Mouse (Mus musculus) limb, embryonic 15.5 days (tissue): ENCODE results near the gene Slc22a20. TPM values are rescaled to one million over a fixed set of nuclear protein-coding genes. Genes with fewer than 3 reads are reported as not detected.

ENCODE experiments used
- ATAC-seq: fragments of 200-750 bp; cut with Nextera tagmentation; 2 replicates; pipeline ENCODE4 v1.8.0; 2017; ENCODE audit warnings: low read depth, moderate TSS enrichment; ENCODE audit not compliant: insufficient number of reproducible peaks, low FRiP score, low TSS enrichment
- H3K27ac ChIP-seq: fragments of 300-500 bp; sonication (generic); 2 replicates; pipeline ENCODE4 v1.5.1; 2015; ENCODE audit warnings: moderate library complexity, mild to moderate bottlenecking, inconsistent platforms
- H3K27me3 ChIP-seq: fragments of 300-500 bp; sonication (generic); 2 replicates; pipeline ENCODE4 v1.6.1; 2015; ENCODE audit warnings: inconsistent platforms
- H3K36me3 ChIP-seq: fragments of 300-500 bp; sonication (generic); 2 replicates; pipeline ENCODE4 v1.6.1; 2015; ENCODE audit warnings: inconsistent platforms
- H3K4me1 ChIP-seq: fragments of 300-500 bp; sonication (generic); 2 replicates; pipeline ENCODE4 v1.6.1; 2015; ENCODE audit warnings: inconsistent platforms
- H3K4me2 ChIP-seq: fragments of 300-500 bp; sonication (generic); 2 replicates; pipeline ENCODE4 v1.6.1; 2015; ENCODE audit warnings: mild to moderate bottlenecking, inconsistent platforms
- H3K4me3 ChIP-seq: fragments of 300-500 bp; sonication (generic); 2 replicates; pipeline ENCODE4 v1.5.1; 2015; ENCODE audit warnings: mild to moderate bottlenecking, inconsistent platforms
- H3K9ac ChIP-seq: fragments of 300-500 bp; sonication (generic); 2 replicates; pipeline ENCODE4 v1.6.1; 2015; ENCODE audit warnings: inconsistent platforms
- H3K9me3 ChIP-seq: fragments of 300-500 bp; sonication (generic); 2 replicates; pipeline ENCODE4 v1.6.1; 2016; ENCODE audit warnings: inconsistent platforms
- WGBS: fragments of 180-500 bp; shearing (Covaris S2); methylation state at CpG from one replicate; pipeline ENCODE4 v1.1.7; 2015; 5-methylcytosine and 5-hydroxymethylcytosine counted together
- polyA plus RNA-seq: library from polyadenylated mRNA; unstranded; fragments of >200 nt; fragmentation: Nextera tagmentation; extraction: Ambion mirVana; gene quantifications from 2 replicates; pipeline ENCODE4 v1.2.1, GENCODE M21; 2015

Slc22a20 gene
- not detected in 2 replicates for polyA plus RNA-seq

- Histone ChIP-seq H3K4me2 (no peak within 1 kb of the TSS), H3K27ac (no peak within 1 kb of the TSS), H3K4me1 (peaks cover 23% of the 10 kb centered on the region), H3K9me3 (no peaks in the 10 kb centered on the region), H3K27me3 (no peaks in the 10 kb centered on the region), H3K4me3 (no peak within 1 kb of the TSS), H3K36me3 (peaks cover 9% of the 10 kb centered on the region), H3K9ac (no peak within 1 kb of the TSS)
- WGBS, result 36% methylated on average over 4 of the region's 4 CpGs
- no peak for ATAC-seq
Observed at GRCm38 (mm10) chr19:5986043-5986442, at the start of gene Slc22a20. Slc22a20 (minus strand) TSS chr19:5986143.

- H3K27me3 ChIP-seq, result no peaks in the 10 kb centered on the region
- H3K27ac ChIP-seq, result no peak overlapping the region
- H3K36me3 ChIP-seq, result no peaks in the 10 kb centered on the region
- H3K4me3 ChIP-seq, result no peak overlapping the region
- no peak overlapping the region for H3K9ac ChIP-seq
- no peak for ATAC-seq
- 68% methylated on average over 14 of the region's 14 CpGs for WGBS
- H3K4me1 ChIP-seq, result no peaks in the 10 kb centered on the region
- no peaks in the 10 kb centered on the region for H3K9me3 ChIP-seq
- H3K4me2 ChIP-seq, result no peak overlapping the region
Observed at GRCm38 (mm10) chr19:6030520-6031280, 44.8 kb upstream of the Slc22a20 start.

- Histone ChIP-seq H3K36me3 (no peaks in the 10 kb centered on the region), H3K27me3 (no peaks in the 10 kb centered on the region), H3K4me1 (no peaks in the 10 kb centered on the region), H3K27ac (no peak overlapping the region), H3K9ac (no peak overlapping the region), H3K4me3 (no peak overlapping the region), H3K4me2 (no peak overlapping the region), H3K9me3 (no peaks in the 10 kb centered on the region)
- ATAC-seq, result no peak
- WGBS, result 80% methylated on average over 9 of the region's 9 CpGs
Observed at GRCm38 (mm10) chr19:6029426-6029825, 43.5 kb upstream of the Slc22a20 start.

GRCm38 (mm10) chr19:6028991-6029390 lies 43.0 kb upstream of the Slc22a20 start:
- H3K9ac ChIP-seq, result no peak overlapping the region
- no peaks in the 10 kb centered on the region for H3K4me1 ChIP-seq
- ATAC-seq, result no peak
- no peak overlapping the region for H3K4me2 ChIP-seq
- no peaks in the 10 kb centered on the region for H3K27me3 ChIP-seq
- WGBS, result 74% methylated on average over 6 of the region's 6 CpGs
- no peaks in the 10 kb centered on the region for H3K9me3 ChIP-seq
- no peaks in the 10 kb centered on the region for H3K36me3 ChIP-seq
- no peak overlapping the region for H3K27ac ChIP-seq
- no peak overlapping the region for H3K4me3 ChIP-seq

GRCm38 (mm10) chr19:6023930-6024329 lies 38.0 kb upstream of the Slc22a20 start:
- no peak overlapping the region for H3K27ac ChIP-seq
- H3K27me3 ChIP-seq, result no peaks in the 10 kb centered on the region
- H3K4me1 ChIP-seq, result no peaks in the 10 kb centered on the region
- WGBS, result 82% methylated on average over 7 of the region's 7 CpGs
- ATAC-seq, result no peak
- H3K9me3 ChIP-seq, result no peaks in the 10 kb centered on the region
- H3K36me3 ChIP-seq, result no peaks in the 10 kb centered on the region
- no peak overlapping the region for H3K9ac ChIP-seq
- H3K4me3 ChIP-seq, result no peak overlapping the region
- no peak overlapping the region for H3K4me2 ChIP-seq

- 58% methylated on average over 8 of the region's 8 CpGs for WGBS
- Histone ChIP-seq H3K4me1 (no peaks in the 10 kb centered on the region), H3K27me3 (no peaks in the 10 kb centered on the region), H3K4me2 (no peak overlapping the region), H3K36me3 (no peaks in the 10 kb centered on the region), H3K27ac (no peak overlapping the region), H3K9me3 (no peaks in the 10 kb centered on the region), H3K4me3 (no peak overlapping the region), H3K9ac (no peak overlapping the region)
- ATAC-seq, result no peak
Observed at GRCm38 (mm10) chr19:6023059-6023458, 37.1 kb upstream of the Slc22a20 start.

GRCm38 (mm10) chr19:6020276-6020675 lies 34.3 kb upstream of the Slc22a20 start:
- H3K4me2 ChIP-seq, result no peak overlapping the region
- no peaks in the 10 kb centered on the region for H3K9me3 ChIP-seq
- H3K9ac ChIP-seq, result no peak overlapping the region
- peaks cover 7% of the 10 kb centered on the region; the same call in 1 of the 2 replicates for H3K27me3 ChIP-seq
- peaks cover 15% of the 10 kb centered on the region for H3K4me1 ChIP-seq
- no peaks in the 10 kb centered on the region for H3K36me3 ChIP-seq
- WGBS, result 61% methylated on average over 3 of the region's 3 CpGs
- no peak overlapping the region for H3K27ac ChIP-seq
- ATAC-seq, result no peak
- no peak overlapping the region for H3K4me3 ChIP-seq

- no peak overlapping the region for H3K9ac ChIP-seq
- 26% methylated on average over 15 of the region's 15 CpGs for WGBS
- no peaks in the 10 kb centered on the region for H3K9me3 ChIP-seq
- peaks cover 7% of the 10 kb centered on the region; the same call in 1 of the 2 replicates for H3K27me3 ChIP-seq
- H3K36me3 ChIP-seq, result no peaks in the 10 kb centered on the region
- peaks cover 29% of the 10 kb centered on the region for H3K4me1 ChIP-seq
- H3K27ac ChIP-seq, result no peak overlapping the region
- no peak overlapping the region for H3K4me3 ChIP-seq
- H3K4me2 ChIP-seq, result no peak overlapping the region
- no peak for ATAC-seq
Observed at GRCm38 (mm10) chr19:6018142-6019089, 32.5 kb upstream of the Slc22a20 start.

- Histone ChIP-seq H3K4me1 (peaks cover 32% of the 10 kb centered on the region), H3K27ac (no peak overlapping the region), H3K4me3 (no peak overlapping the region), H3K9me3 (no peaks in the 10 kb centered on the region), H3K4me2 (peak overlapping the region; percentile 90; the same call in 1 of the 2 replicates), H3K36me3 (no peaks in the 10 kb centered on the region), H3K27me3 (peaks cover 7% of the 10 kb centered on the region; the same call in 1 of the 2 replicates), H3K9ac (no peak overlapping the region)
- WGBS, result 48% methylated on average over 7 of the region's 7 CpGs
- no peak for ATAC-seq
Observed at GRCm38 (mm10) chr19:6016532-6016931, 30.6 kb upstream of the Slc22a20 start.

GRCm38 (mm10) chr19:6015511-6016315 lies 29.8 kb upstream of the Slc22a20 start, which contains the start of gene Capn1:
Capn1 (minus strand) TSS chr19:6015897.
- H3K27me3 ChIP-seq, result peaks cover 7% of the 10 kb centered on the region; the same call in 1 of the 2 replicates
- H3K4me1 ChIP-seq, result peaks cover 32% of the 10 kb centered on the region
- 3% methylated on average over 40 of the region's 40 CpGs for WGBS
- peak within 1 kb of the TSS; percentile 59 for H3K4me3 ChIP-seq
- no peaks in the 10 kb centered on the region for H3K9me3 ChIP-seq
- peak within 1 kb of the TSS; percentile 63 for H3K9ac ChIP-seq
- H3K27ac ChIP-seq, result peak within 1 kb of the TSS; percentile 77
- H3K4me2 ChIP-seq, result peak within 1 kb of the TSS; percentile 90
- H3K36me3 ChIP-seq, result no peaks in the 10 kb centered on the region
- peak; percentile 82 for ATAC-seq

GRCm38 (mm10) chr19:6014991-6015510 lies 29.1 kb upstream of the Slc22a20 start:
- peak; percentile 65 for ATAC-seq
- WGBS, result 2% methylated on average over 16 of the region's 18 CpGs
- peak overlapping the region; percentile 63 for H3K9ac ChIP-seq
- H3K4me3 ChIP-seq, result peak overlapping the region; percentile 59
- no peaks in the 10 kb centered on the region for H3K9me3 ChIP-seq
- H3K27ac ChIP-seq, result peak overlapping the region; percentile 77
- peaks cover 7% of the 10 kb centered on the region; the same call in 1 of the 2 replicates for H3K27me3 ChIP-seq
- H3K4me1 ChIP-seq, result peaks cover 32% of the 10 kb centered on the region
- peak overlapping the region; percentile 90 for H3K4me2 ChIP-seq
- H3K36me3 ChIP-seq, result no peaks in the 10 kb centered on the region
